Mouse (Mus musculus): ENCODE measurements around the gene Gm10803. TPM values are rescaled to one million over a fixed set of nuclear protein-coding genes. Genes with fewer than 3 reads are reported as not detected.

The Gm10803 gene
- total and polyA plus RNA-seq, 3 experiments: not detected

DNA sequence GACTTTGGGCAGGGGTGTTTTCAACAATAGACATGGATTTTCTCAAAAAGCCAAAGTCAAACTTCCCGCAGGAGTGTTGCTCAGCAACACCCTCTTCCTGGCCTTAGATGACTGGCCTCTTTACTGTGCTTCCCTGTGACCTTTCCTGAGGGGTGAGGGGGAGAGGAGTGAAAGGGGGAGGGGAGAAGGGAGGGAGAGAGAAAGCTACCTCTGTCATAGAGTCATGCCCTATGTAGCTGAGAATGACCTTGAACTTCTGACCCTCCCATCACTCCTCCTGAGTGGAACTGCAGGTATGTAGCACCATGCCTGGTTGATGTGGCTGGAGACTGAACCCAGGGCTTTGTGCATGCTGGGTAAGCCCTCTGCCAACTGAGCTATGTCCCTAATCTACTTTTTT is 25.5 kb downstream of the Gm10803 start:
- dilution Hi-C loops (cut with MboI; ENCODE audit: extremely low pct_ligation_motif_present, extremely low pct_unique_long_range_greater_than_20kb, low sequenced_read_pairs) (no loop called here), in situ Hi-C loops (cut with MboI; ENCODE audit: low pct_ligation_motif_present, low pct_unique_long_range_greater_than_20kb, low sequenced_read_pairs) (no loop called here)
- no peak overlapping the region for H3K4me2 ChIP-seq (ENCODE audit: insufficient read depth, low read depth, poor library complexity, severe bottlenecking)
- no peak overlapping the region for H3K9ac ChIP-seq (ENCODE audit: insufficient read depth, low read depth)
- H3K4me3 ChIP-seq (replicated peaks in 1 of 3; ENCODE audit: low read depth in 2 of 3, low read length in 2 of 3, poor library complexity in 1 of 3): no peak overlapping the region
- no peak overlapping the region for H3K27ac ChIP-seq (ENCODE audit: insufficient read depth, low read depth)
- peaks cover 0 to 4% of the 10 kb centered on the region in 2 experiments; a peak in 1 of 4 replicates for H3K4me1 ChIP-seq (ENCODE audit: control insufficient read depth in 1 of 2, insufficient read depth in 2 of 2)
- no peaks in the 10 kb centered on the region for H3K36me3 ChIP-seq (replicated peaks in 1 of 2; ENCODE audit: control insufficient read depth in 1 of 2, insufficient read depth in 1 of 2, low read length in 1 of 2)
- H3K27me3 ChIP-seq (replicated peaks): peaks cover 35% of the 10 kb centered on the region
- TF ChIP-seq RCOR1 (conservative IDR thresholded peaks at IDR 0.05; ENCODE audit: low read depth, low read length) (no peak), PAX5 (IDR thresholded peaks at IDR 0.05; ENCODE audit: low read length) (no peak), ZNF384 (IDR thresholded peaks at IDR 0.05; ENCODE audit: low read depth, low read length) (no peak), MAFK (IDR thresholded peaks at IDR 0.05; ENCODE audit: insufficient replicate concordance, low read length) (no peak), ZC3H11A (IDR thresholded peaks at IDR 0.05; ENCODE audit: low read depth, low read length) (no peak), NRF1 (IDR thresholded peaks at IDR 0.05; ENCODE audit: low read depth, low read length) (no peak), TBP (conservative IDR thresholded peaks at IDR 0.05; ENCODE audit: low read depth, low read length) (no peak), SMC3 (IDR thresholded peaks at IDR 0.05; ENCODE audit: low read depth, low read length) (no peak), RAD21 (IDR thresholded peaks at IDR 0.05; ENCODE audit: low read depth, low read length) (no peak), HCFC1 (IDR thresholded peaks at IDR 0.05; ENCODE audit: low read depth, low read length) (no peak), KAT2A (IDR thresholded peaks at IDR 0.05; ENCODE audit: insufficient replicate concordance, low read length) (no peak), MEF2A (IDR thresholded peaks at IDR 0.05; ENCODE audit: borderline replicate concordance, low read depth, low read length) (no peak), CHD2 (IDR thresholded peaks at IDR 0.05; ENCODE audit: low read length) (no peak), BHLHE40 (IDR thresholded peaks at IDR 0.05; ENCODE audit: low read depth, low read length) (no peak), SIN3A (IDR thresholded peaks at IDR 0.05; ENCODE audit: low read length) (no peak), JUN (IDR thresholded peaks at IDR 0.05; ENCODE audit: insufficient read depth, low read depth, low read length) (no peak), MXI1 (IDR thresholded peaks at IDR 0.05; ENCODE audit: low read depth, low read length) (no peak)
- no peaks in the 10 kb centered on the region for H3K9me3 ChIP-seq (replicated peaks; ENCODE audit: low read length)
- H3K79me2 ChIP-seq (replicated peaks; ENCODE audit: control insufficient read depth, extremely low read depth, insufficient read depth, poor library complexity, severe bottlenecking): no peaks in the 10 kb centered on the region
- DNase-seq (ENCODE audit: extremely low read depth): no peak

DNA sequence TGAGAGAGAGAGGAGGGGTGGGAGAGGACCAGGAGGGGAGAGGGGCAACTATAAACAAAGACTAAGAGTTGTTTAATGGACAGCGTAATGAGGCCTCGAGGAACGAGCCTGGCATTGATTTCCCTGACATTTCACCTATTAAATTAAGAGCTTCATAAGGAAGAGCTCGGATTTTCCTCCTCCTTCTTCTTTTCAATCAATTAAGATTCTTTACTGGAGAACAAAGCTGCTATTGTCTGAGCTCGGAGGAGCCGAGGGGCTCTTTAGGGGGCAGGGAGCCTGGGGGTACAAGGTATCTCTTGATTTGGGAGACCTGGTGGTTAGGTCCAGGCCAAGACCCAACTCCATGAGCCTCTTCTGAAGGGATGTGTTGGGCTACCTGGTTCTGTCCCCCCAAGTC is 27.1 kb downstream of the Gm10803 start:
- Histone ChIP-seq H3K9me3 (replicated peaks; ENCODE audit: low read length) (no peaks in the 10 kb centered on the region), H3K27ac (ENCODE audit: insufficient read depth, low read depth) (no peak overlapping the region), H3K36me3 (replicated peaks in 1 of 2; ENCODE audit: control insufficient read depth in 1 of 2, insufficient read depth in 1 of 2, low read length in 1 of 2) (no peaks in the 10 kb centered on the region), H3K4me1 (ENCODE audit: control insufficient read depth in 1 of 2, insufficient read depth in 2 of 2) (peaks cover 0 to 4% of the 10 kb centered on the region in 2 experiments; a peak in 1 of 4 replicates), H3K4me3 (replicated peaks in 1 of 3; ENCODE audit: low read depth in 2 of 3, low read length in 2 of 3, poor library complexity in 1 of 3) (no peak overlapping the region), H3K79me2 (replicated peaks; ENCODE audit: control insufficient read depth, extremely low read depth, insufficient read depth, poor library complexity, severe bottlenecking) (no peaks in the 10 kb centered on the region), H3K9ac (ENCODE audit: insufficient read depth, low read depth) (no peak overlapping the region), H3K4me2 (ENCODE audit: insufficient read depth, low read depth, poor library complexity, severe bottlenecking) (no peak overlapping the region), H3K27me3 (replicated peaks) (peaks cover 48% of the 10 kb centered on the region)
- DNase-seq (ENCODE audit: extremely low read depth): no peak
- dilution Hi-C loops (cut with MboI; ENCODE audit: extremely low pct_ligation_motif_present, extremely low pct_unique_long_range_greater_than_20kb, low sequenced_read_pairs) (no loop called here), in situ Hi-C loops (cut with MboI; ENCODE audit: low pct_ligation_motif_present, low pct_unique_long_range_greater_than_20kb, low sequenced_read_pairs) (no loop called here)
- no peak for TF ChIP-seq BHLHE40 (IDR thresholded peaks at IDR 0.05; ENCODE audit: low read depth, low read length)
- no peak for TF ChIP-seq MYC (IDR thresholded peaks at IDR 0.05; ENCODE audit: low read depth, low read length)
- TF ChIP-seq EP300 (IDR thresholded peaks at IDR 0.05; ENCODE audit: low read length): no peak
- no peak for TF ChIP-seq ZNF384 (IDR thresholded peaks at IDR 0.05; ENCODE audit: low read depth, low read length)
- TF ChIP-seq UBTF (IDR thresholded peaks at IDR 0.05; ENCODE audit: low read depth, low read length): no peak
